Mouse (Mus musculus): Measurements from ENCODE around the gene Gna15.
A peak's percentile ranks its signal among the peaks of the same experiment; 100 is the strongest.

Gna15 gene

GRCm38 (mm10) chr10:81523142-81523541 lies 883 bp downstream of the Gna15 start:
- no peak for DNase-seq

DNA sequence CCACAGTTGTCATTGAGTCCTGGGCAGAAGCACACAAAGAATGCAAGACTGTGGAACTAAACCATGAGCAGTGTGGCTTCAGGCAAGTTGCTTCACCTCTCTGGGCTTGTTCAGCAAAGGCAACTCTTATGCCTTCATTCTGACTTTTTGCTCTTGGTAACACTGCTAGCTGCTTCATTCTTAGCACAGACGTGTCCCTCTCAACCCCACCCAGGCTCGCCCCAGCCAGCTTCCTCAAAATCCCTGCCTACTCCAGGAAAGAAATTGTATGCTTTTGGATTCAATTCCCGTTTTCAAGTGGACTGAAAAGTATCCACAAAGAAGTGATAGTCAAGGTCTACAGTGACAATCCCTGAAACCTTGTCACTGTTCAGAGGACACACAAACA lies 4.1 kb downstream of the Gna15 start:
- no peak for DNase-seq

GRCm38 (mm10) chr10:81519227-81519977 lies 4.6 kb downstream of the Gna15 start:
- DNase-seq = no peak

- peak; percentile 76 for DNase-seq
Observed at GRCm38 (mm10) chr10:81518546-81518945, 5.5 kb downstream of the Gna15 start.

DNA sequence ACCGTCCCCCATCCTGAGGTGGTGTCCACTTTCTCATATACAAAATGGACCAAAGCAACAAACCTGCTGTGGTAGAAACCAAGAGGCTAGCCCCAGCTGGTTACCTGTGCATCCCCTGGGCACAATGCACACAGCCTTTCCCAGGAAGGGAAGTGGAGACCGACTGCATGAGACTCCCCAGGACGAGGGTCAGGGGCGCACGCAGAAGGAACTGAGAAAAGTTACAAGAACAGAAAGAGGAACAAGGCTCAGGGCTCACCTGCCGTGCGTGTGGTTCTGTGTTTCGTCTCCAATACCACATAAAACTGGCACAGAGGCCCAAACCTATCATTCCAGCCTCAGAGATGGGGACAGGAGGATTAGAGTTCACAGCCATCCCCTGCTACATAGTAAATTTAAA lies 6.8 kb downstream of the Gna15 start:
- DNase-seq = no peak

DNA sequence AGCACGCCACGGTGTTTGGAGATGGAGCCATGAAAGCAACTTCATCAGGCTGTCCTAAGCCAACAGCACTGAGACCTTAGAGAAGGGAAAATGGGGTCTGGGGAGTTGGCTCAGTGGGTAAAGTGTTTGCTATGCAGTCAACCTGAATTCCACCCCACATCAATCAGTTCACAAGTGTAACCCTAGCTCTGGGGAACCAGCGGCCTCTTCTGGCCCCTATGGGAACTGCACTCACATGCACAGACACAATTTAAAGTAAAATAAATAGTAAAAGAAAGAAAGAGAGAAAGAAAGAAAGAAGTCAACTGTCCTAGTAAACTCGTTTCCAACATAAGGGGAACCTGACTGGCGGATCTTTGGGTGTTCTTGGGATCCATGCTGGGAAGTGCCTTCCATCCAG lies 10.2 kb downstream of the Gna15 start:
- no peak for DNase-seq

GRCm38 (mm10) chr10:81510246-81510810 lies 13.7 kb downstream of the Gna15 start:
- no peak for DNase-seq

DNA sequence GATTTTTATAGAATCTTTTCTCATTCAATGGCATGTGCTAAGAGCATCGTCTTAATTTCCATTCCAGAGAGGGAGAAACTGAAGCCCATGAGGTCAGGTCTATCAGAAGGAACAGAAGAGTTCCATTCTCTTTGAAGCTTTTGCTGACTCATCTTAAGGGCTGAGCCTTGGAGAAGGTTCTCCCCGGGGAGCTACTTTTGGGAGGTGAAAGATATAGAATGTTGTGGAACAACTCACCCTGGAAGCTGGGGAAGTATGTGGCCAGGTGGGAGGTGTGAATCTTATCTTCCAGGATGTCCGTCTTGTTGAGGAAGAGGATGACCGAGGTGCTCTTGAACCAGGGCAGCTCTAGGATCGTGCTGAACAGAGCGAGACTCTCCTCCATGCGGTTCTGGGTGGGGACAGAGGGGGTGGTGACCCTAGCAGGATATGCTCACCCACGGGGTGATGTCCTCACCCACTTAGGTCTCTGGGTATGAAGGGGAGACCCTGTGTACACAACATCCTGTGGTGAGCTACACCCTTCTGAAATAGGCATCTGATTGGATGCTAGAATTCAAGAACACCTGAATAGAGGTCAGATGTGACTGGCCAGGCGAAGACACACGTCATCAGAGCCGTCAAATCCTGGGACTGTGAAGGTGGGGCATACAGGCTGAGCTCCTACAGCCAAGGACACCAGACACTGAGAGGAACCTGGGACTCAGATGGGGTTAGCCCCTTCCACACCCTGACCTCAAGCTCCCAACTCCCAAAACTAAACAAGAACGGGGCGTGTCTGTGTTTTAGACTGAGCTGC lies 16.1 kb downstream of the Gna15 start:
- no peak for DNase-seq

GRCm38 (mm10) chr10:81507095-81507494 lies 16.9 kb downstream of the Gna15 start:
- no peak for DNase-seq

GRCm38 (mm10) chr10:81505016-81505664 lies 18.9 kb downstream of the Gna15 start:
- DNase-seq = no peak

GRCm38 (mm10) chr10:81502658-81503057 lies 21.4 kb downstream of the Gna15 start:
- DNase-seq = peak; percentile 90

DNA sequence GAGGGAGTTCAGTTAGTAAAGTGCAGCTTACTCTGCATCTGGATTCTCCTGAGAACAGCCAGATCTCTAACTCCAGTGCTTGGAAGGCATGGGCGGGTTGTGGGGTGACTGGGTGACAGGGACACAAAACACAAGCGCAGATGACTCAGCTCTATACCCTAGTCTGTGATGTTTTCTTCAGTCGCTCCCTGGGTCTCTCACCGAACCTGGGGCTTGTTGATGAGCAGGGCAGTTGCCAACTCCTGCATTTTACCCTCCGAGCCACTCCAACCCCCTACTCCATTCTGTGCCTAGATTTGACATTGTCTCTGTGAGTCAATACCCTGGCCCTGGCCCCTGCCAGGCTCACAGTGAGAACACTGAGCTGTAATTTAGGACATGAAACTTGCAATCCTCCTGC lies 22.2 kb downstream of the Gna15 start:
- DNase-seq = no peak

DNA sequence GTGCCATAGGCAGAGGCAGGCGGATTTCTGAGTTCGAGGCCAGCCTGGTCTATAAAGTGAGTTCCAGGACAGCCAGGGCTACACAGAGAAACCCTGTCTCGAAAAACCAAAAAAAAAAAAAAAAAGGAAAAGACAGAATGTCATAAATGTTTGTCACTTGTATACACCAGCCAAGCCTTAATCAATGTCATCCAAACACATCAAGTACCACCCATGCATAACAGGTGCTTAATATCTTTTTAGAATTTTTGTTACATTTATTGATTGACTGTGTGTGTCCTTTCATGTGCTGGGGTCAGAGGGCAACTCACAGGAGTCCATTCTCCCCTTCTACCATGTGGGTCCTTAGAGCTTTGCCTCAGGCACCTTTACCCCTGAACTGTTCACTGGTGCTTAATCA lies 24.0 kb downstream of the Gna15 start, which contains the start of gene S1pr4:
Gene S1pr4 (minus strand): TSS at position 101 of the 400 bp plus-strand sequence.
- no peak for DNase-seq

DNA sequence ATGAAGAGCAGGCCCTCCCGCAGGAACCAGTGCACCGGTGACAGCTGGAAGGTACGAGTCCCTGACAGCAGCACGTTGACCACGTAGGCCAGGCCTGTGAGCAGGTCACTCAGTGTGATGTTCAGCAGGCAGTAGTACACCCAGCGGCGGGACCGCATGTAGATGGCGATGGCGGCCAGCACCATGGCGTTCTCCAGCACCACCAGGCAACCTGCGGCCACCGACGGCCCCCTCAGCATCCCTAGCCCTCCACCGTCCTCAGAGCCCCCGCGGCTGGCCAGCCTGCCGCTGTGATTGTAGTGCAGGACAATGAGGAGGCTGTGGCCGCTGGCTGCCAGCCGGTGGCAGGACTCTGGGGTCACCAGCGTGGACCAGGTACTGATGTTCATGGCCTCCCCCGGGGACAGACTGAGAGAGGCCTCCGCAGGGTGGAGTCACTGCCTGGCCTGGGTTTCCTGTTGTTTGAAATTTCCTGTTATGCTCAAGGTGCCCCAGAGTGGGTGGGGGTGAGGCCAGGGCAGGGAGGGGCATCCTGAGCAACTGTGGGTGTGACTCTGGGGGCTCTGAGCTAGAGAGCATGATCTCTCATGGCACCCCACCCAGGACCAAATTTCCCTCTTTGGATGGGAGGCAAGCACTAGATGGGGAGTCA lies 24.6 kb downstream of the Gna15 start:
- no peak for DNase-seq

GRCm38 (mm10) chr10:81498316-81499249 lies 25.4 kb downstream of the Gna15 start:
- DNase-seq = no peak

DNA sequence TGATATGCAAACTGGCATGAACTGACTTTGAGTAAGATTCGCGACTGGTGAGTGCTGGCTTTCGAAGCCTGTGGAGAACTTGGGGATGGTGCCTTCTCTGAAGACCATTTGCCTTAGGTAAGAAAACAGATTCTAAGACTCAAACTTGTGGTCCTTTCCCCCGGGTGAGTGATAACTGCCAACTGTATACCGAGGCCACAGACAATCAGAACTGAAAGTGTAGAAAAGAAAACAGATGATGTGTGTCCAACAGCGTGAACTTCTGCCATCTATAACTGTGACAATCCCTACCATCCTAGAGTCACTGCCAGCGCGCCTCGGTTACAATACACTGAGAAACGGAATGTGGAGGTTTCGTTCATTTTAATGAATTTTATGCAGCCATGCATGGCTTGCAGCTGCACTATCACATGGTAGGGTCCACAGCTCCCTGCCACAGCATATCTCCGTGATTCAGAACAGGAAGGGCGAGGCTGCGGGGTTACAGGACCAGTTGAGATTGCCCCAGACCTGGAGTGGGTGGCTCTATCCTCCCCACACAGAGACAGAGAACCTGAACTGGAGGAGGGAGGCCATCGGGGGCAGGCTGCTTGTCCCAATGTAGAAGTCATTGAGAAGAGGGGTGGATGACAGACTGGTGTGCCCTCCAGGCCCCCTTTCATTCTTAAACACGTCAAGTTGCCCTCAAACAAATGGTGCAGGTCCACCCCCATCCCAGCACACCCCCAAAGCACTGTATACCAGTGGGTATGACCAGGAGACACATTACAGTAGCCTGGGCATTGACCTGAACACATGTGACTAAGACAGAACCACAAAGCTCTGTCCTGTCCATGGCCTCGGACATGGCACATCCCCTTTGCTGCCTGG lies 26.4 kb downstream of the Gna15 start:
- DNase-seq = no peak

- no peak for DNase-seq
Observed at GRCm38 (mm10) chr10:81496969-81497368, 27.1 kb downstream of the Gna15 start.

DNA sequence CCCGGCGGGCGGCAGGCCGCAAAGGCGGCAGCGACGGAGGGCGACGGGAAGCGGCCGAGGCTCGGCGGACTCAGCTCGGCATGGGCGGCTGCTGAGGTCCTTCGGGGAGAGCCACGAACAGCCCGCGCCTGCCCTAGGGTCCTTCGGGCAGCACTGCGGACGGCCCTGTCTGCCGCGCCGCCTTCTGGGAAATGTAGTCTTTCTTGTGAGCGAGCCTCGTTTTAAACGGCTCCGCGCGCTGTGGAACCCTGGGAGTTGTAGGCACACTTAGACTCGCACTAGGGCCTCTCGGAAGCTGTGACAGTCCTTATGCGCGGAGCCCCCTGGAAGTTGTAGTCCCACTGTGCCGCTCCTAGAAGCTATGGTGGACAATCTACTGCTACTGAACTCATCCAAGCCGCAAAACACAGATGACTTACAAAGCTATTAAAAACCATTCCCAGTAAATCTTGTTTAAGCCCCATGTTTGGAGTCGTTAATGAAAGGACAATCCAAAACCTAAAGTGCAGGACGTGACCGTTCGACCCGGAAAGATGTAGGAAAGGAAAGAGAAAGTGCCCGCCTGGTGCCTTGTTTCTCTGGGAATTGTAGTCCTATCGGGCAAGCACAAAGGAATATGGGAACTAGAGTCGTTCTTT lies 27.6 kb downstream of the Gna15 start, which contains the start of gene Ncln:
Gene Ncln (minus strand): TSS at position 129 of the 638 bp plus-strand sequence.
- peak; percentile 99 for DNase-seq

DNA sequence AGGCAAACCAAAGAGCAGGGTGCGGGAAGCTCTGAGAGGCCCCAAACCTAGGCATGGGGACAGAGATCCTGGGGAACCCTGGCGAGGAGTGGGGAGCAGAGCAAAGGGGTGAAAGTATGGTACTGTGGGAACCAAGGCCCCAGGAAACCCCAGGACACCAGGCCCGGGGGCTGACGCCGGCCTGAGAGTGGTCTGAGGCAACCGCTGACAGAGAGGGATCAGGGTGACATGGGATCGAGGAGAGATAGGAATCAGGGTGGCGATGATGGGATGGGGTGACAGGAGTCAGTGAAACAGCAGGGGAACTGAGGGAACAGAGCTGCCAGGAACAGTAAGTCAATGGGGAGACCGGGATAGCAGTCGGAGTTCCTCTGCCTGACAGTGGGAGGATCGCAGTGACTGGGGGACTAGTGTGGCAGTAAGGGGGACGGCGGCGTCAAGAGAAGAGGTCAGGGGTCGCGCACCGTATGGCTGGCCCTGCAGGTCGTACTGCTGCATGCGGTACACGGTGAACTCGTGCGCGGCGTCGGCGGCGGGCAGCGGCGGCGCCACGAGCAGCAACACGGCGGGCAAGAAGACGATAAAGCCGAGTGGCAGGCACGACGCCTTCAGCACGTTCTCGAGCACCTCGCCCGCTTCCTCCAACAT lies 28.3 kb downstream of the Gna15 start:
- peak; percentile 64 for DNase-seq

Data from right cerebral cortex, postnatal 14 days (tissue).